Mouse (Mus musculus) left cerebral cortex, adult 9 months (tissue): ENCODE measurements at regions not wholly inside any gene's neighbourhood (a gene's known extent, or its start where the extent isn't known, plus 50 kb on each side); places are given as distances from the start of the nearest gene placed in this dataset.
A peak's percentile ranks its signal among the peaks of the same experiment; 100 is the strongest.

Source experiments
- DNase-seq, 2 experiments: peaks; one replicate each; pipeline ENCODE4 v3.0.0; 2022; ENCODE audit warnings: low spot score in 2 of 2

DNA sequence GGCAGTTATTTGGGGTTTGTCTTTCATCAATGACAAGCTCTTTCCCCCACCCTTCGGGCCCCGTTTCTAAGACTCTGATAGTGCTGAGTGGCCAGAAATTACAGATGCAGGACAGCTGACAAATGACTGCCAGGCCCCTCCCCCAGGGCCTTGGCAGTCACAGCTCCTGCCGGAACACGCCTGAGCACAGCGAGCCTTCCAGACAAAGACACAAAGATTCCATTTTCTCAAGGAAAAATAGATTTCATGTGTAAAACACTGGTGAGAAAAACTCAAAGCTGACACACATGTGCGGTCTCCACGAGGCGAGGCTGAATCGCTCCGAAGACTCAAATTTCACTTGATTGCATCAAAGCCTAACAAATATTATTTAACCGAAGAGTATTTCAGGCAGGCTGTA lies 247.6 kb downstream of the Ptprc start:
- peak in 1 of 2 experiments; percentile 40 for DNase-seq

DNA sequence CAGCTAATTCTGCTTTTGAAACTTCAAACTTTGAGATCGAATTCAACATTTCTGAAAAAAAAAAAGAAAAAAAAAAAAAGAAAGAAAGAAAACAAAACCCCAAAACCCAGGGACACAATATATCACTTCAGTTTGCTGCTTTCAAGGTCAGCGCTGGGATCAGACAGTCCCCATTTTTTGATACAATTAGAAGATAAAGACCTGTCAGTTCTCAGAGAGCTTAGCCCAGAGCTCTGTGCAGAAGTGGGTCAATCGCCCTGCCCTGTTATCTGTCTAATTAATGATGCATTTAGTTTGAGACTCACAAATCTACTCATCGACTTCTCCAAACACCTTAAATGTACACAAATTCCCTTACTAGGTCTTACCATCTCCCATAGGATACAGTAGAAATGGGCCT lies 249.2 kb downstream of the Ptprc start:
- DNase-seq: no peak

- no peak for DNase-seq
Observed at GRCm38 (mm10) chr1:137924156-137924555, 251.4 kb downstream of the Ptprc start.

- no peak for DNase-seq
Observed at GRCm38 (mm10) chr1:137923705-137924104, 251.8 kb downstream of the Ptprc start.

GRCm38 (mm10) chr1:137922769-137923168 lies 252.7 kb downstream of the Ptprc start:
- peak; percentile 68 to 71 for DNase-seq

GRCm38 (mm10) chr1:137921592-137921991 lies 253.9 kb downstream of the Ptprc start:
- DNase-seq: no peak

- DNase-seq: no peak
Observed at GRCm38 (mm10) chr1:137919739-137920563, 255.6 kb downstream of the Ptprc start.

DNA sequence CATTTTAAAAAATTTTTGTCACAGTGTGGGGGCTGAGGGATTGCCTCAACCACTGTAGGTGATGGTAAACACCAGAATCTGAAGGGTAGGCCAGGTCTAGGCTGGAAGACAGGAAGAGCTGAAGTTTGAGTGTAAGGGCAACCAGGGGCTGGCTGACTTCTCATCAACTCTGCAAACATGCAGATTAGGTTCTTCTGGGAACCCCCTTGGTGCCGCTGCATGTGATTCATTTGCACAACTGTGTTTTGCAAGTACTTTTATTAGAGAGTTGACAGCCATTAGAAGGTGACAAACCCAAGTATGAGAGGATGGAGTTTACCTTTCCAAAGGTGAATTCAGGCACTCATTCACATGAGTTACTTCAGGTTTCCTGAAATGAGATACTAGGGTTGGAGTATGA lies 258.1 kb downstream of the Ptprc start:
- no peak for DNase-seq

DNA sequence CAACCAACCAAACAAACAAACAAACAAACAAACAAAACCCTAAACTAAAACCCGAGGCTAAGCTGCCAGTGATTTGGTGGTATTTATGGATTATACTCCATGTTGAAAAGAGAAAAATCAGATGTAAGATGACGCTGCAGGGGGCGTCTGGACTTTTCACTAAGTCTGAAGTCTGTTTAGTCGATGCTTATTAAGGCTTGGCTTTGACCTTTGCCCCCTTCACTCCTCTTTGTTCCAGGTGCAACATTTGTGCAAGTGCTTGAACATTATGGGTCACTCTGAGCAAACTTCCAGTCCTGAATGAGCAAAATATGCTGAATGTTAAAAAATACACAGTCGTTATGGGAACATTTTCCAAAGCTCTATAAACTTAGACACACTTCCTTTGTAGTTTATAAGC lies 268.6 kb downstream of the Ptprc start:
- no peak for DNase-seq

DNA sequence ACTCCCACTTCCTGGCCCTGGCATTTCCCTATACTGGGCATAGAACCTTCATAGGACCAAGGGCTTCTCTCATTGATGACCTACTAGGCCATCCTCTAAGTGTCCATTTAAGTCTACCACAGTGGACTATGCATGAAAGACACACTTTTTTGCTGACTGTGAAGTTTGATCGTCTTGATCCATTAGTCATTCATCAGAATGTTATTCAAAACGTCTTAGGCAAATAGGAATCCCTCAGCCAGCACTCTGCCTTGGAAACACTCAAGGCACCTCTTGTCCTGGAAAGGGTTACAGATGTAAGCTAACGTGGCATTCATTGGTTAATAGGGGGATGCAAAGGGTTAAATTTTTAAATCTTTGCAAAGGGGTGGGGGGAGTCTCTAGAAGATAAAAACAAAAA lies 269.0 kb downstream of the Ptprc start:
- no peak for DNase-seq

- DNase-seq: no peak
Observed at GRCm38 (mm10) chr1:137905566-137905965, 269.9 kb downstream of the Ptprc start.

GRCm38 (mm10) chr1:137903351-137903750 lies 272.2 kb downstream of the Ptprc start:
- DNase-seq: no peak

DNA sequence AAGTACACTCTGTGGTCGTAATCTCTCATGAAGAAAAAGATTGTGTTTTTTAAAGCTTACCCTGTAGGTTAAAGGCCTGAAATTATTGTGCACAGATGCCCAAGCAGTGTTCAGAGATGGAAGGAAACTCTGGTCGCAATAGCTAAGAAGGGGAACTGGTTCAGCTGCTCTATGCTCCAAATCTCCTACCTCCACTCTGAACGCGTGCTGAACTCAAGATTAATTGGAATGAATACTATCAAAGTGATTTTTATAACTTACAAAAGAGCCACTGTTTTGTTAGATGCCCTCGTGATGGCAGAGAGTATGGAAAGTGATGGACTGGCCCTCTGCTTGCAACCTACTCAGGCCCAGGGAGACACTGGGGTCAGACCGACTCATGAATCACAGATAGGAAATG lies 272.6 kb downstream of the Ptprc start:
- no peak for DNase-seq

DNA sequence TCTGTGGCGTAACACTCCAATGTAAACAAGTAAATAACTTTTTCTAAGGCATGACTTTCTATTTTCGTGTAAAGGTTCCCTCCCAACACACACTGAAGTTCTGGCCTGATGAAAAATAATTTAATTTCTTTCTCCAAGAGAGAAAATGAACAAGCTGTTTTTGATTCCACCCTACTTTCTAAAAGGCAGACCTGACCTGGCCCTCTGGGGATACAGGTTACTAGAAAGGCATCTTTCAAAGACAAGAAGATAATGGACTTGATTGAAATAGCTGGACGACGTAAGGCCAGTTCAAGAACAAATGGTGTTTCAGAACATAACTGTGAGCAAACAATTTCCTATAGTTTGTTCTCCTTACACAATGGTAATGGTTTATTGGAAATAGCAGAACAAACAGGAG lies 273.5 kb downstream of the Ptprc start:
- no peak for DNase-seq

DNA sequence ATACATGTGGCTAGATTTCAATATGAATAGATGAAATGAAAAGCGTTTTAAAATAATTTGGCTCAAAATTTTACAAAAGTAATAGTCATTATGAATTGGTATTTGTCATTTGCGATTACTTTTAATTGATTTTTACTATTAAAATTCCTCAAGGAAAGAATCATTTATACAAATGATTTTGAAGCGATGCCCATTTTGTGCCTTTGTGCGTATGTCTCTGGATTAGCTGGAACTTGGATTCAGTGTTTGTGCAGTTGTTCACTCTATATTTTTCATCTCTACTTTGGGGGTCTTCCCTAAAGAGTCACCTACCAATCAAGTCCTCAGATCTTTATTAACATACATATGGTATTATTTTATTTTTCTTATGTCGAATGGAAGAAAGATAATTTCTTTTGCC lies 274.3 kb downstream of the Ptprc start:
- no peak for DNase-seq

- peak in 1 of 2 experiments; percentile 56 for DNase-seq
Observed at GRCm38 (mm10) chr1:137900621-137901071, 274.9 kb downstream of the Ptprc start.

GRCm38 (mm10) chr1:137899916-137900601 lies 275.4 kb downstream of the Ptprc start:
- peak in 1 of 2 experiments; percentile 57 for DNase-seq

- DNase-seq: no peak
Observed at GRCm38 (mm10) chr1:137899305-137899704, 276.2 kb downstream of the Ptprc start.

DNA sequence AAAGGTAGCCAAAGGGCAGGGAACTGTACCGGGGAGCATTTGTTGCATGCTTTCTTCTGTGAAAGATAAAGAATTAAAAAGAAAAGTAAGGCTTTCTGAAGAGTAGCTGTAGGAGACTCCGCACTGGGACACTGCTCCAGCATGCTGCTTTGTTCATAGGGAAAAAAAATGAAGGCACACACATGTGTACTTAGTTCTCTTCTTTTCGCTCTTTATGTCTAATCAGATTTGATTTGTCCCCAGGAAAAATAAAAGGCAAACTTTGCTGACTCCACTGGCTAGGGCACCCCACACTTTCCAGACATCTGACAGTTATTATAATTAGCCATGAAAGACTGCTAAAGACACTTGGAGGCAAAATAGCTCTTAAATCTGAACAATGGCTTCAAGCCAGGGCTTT lies 276.6 kb downstream of the Ptprc start:
- no peak for DNase-seq

- DNase-seq: peak; percentile 86 to 93
Observed at GRCm38 (mm10) chr1:137898397-137898796, 277.1 kb downstream of the Ptprc start.

- no peak for DNase-seq
Observed at GRCm38 (mm10) chr1:137881656-137882055, 293.9 kb downstream of the Ptprc start.

GRCm38 (mm10) chr1:137874361-137874760 lies 301.1 kb downstream of the Ptprc start:
- DNase-seq: no peak

DNA sequence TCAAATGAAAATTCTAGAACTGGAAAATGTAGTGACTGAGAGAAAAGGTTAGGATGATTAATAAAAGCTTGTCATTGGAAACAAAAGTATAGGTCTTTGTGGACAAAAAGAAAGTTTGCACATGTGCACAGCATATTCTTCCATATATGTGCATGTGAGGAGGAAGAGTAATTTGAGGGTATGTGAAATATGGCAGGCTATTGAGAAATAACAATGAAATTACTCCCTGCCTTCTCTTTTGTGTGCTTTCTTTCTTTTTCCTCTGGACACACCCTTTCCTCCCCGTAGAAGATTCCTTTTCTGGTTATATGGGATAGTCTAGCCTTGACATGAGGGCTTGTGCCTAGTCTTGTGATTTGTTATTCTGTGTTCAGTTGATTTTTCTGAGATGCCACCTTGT lies 301.9 kb downstream of the Ptprc start:
- no peak for DNase-seq
